Mouse (Mus musculus) right cerebral cortex, postnatal 4 days (tissue): Measurements from ENCODE around the gene Map4k1.

Experiments used
- DNase-seq: peaks from one replicate; pipeline ENCODE4 v3.0.0-alpha.2; 2022

Map4k1 gene

DNA sequence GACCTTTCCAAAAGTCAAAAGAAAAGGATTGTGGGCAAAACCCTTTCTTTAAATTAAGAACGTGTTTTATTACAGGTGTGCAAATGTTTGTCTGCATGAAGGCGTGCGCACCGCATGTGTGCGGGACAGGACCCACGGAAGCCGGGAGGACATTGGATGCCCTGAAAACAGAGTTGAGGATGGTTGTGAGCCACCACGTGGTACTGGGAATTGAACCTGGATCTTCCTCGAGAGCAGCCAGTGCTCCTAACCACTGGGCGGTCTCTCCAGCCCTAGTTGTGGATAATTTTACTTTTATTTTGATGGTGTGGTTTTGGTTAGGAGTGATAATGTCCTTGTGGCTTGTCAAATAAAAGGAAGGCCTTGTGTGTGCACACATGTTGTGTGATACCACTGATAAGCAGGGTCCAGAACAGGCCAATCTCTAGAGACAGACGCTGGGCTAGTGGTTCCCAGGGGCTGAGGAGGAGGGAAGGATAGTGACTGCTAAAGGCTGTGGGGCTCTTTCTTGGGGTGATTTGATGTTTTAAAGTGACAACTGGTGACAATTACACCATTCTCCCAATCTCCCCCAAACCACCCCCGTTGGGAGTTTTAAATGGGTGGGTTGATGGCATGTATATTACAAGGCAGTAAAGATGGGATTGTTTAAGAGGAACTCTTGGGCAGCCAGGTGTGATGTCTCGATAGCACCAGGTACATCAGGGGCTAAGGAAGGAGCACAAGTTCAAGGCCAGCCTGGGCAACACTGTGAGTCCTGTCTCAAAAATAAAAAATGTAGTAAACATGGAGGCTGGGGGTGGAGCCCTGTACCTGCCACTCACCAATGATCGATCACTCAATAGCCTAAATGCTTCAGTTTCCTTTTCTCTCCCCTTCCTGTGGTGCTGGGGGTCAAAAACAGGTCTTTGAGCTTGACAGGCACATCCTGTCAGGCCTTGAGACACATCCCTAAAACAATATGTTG lies 48.1 kb downstream of the Map4k1 start:
- DNase-seq, result no peak

GRCm38 (mm10) chr7:29031641-29032040 lies 49.8 kb downstream of the Map4k1 start:
- no peak for DNase-seq

DNA sequence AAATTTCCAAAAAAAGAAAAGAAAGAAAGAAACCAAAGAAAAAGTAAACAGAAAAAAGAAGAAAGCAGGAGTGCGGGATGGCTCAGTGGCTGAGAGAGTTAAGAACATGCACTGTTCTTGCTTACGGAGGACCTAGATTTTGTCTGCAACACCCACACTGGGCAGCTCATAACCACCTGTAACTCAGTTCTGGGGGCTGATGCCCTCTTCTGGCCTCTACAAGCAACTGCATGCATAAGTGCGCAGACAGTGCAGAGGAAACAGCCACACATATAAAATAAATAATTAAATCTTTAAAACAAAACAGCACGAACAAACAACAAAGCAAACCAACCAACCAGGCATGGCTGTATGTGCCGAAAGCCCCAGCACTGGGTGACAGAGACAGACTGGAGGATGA lies 50.8 kb downstream of the Map4k1 start:
- DNase-seq, result no peak

- DNase-seq, result no peak
Measured at GRCm38 (mm10) chr7:29037261-29037660, 55.4 kb downstream of the Map4k1 start.

DNA sequence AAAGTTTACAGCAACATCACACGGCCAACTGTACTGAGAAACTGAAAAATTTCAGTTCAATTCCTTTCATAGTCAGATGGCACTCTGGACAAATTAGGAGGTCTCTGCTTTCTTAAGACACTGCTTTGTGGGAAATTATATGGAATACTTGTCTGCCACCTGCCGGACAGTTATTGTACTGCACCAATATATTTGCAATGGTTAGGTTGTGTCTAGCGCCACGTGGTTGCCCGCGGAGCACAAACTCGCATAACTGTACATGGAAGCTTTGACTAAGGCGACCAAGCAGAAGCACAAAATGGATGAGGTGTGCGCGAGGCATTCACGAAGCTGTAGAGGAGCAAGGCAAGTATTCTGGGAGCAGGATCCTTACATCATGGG lies 57.7 kb downstream of the Map4k1 start:
- DNase-seq, result peak; percentile 95

DNA sequence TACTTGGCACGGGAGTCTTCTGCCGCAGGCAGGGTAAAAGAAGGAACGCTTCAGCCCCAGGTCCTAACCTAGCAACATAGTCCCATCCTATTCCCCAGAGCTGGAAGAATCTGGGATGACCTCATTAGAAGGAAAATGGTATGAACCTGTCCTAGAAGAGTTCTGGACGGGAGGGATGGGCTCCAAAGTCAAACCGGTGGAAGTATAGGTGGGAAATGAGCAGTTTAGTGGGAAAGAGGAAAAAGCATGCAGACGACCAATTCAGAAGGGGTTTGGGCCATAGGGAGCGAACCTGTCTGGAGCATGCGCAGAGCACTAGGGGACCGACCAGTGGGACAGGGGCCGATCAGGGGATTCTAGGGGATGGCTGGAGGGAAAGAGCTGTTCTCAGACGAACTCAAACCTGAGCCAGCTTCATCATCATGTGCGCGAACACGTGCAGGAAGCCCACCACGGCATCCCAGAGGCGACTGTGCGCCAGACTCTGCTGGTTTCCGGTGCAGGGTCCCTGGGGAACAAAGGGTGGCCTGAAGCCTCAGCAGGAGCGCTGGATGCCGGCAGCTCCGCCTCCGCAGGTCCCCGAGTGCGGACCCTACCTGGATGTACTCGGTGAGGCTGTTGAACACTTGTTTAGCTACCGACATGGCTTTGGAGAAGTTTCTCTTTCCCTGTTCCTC lies 58.3 kb downstream of the Map4k1 start:
- DNase-seq, result peak; percentile 69

- DNase-seq, result no peak
Measured at GRCm38 (mm10) chr7:29041194-29041593, 59.3 kb downstream of the Map4k1 start.

DNA sequence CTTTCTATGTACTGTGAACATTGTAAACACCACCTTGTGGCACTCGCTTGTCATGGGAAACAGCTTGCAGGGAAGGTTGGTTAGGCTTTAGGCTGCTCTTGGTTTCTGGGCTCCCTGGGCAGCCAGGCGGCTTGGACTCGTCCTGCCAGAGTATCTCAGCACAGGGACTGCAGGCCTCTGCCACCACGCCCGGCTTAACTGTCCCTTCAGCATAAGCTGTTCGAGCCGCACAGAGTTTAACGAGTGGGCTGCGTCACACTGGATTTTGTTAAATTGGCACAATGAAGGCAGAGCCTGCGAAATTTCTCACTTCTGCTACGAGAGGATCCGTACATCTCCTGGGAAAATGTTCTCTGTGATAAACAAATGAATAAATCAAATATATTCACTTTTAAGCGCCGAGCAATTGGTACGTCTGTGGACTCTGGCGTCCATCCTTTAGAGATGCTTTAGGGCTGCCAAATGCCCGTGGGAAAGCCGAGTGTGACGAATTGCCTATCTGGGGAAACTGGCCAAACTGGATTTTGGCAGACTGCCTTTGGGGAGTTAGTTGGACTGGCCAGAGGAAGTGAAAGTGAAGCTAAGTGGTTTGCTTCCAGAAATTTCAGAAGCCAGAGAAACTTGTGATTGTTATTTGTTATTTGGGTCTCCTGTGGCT lies 61.3 kb downstream of the Map4k1 start:
- DNase-seq, result peak; percentile 59

DNA sequence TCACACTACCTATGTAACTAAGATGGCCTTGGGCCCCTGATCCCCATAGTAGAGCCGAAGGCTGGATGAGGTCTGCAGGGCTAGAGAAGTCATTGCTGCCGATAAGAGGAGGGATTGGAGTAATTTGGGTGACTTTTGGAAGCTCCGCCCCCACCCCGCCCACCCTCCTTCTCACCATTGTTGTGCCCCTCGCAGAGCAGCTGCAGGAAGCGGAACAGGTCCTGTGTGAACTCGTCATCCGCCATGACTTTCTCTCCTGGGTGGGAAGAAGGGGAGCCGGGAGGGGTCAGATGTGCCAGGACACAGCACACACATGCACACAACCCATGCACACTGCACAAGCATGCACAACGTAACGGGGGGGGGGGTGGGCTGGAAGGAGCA lies 61.8 kb downstream of the Map4k1 start:
- no peak for DNase-seq

GRCm38 (mm10) chr7:29044302-29044701 lies 62.5 kb downstream of the Map4k1 start:
- DNase-seq, result no peak

GRCm38 (mm10) chr7:29046533-29046932 lies 64.7 kb downstream of the Map4k1 start:
- DNase-seq, result no peak

DNA sequence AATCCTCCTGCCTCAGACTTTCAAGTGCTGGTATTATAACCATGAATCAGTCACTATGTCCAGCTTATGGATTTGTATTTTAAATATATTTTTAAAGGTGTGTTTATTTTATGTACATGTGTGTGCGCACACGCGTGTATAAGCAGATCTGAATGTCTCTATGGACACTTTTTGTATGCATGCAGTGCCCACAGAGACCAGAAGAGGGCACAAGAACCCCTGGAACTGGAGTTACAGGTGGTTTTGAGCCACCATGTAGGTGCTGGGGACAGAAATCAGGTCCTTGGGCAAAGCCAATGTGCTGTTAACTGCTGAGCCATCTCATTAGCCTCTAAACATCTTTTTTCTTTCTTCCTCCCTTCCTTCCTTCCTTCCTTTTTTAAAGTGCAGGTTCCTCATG lies 66.2 kb downstream of the Map4k1 start:
- DNase-seq, result no peak

GRCm38 (mm10) chr7:29048615-29049014 lies 66.8 kb downstream of the Map4k1 start:
- DNase-seq, result no peak

- DNase-seq, result peak; percentile 60
Measured at GRCm38 (mm10) chr7:29050797-29051196, 68.9 kb downstream of the Map4k1 start.

- no peak for DNase-seq
Measured at GRCm38 (mm10) chr7:29052821-29053220, 71.0 kb downstream of the Map4k1 start.
